Mouse (Mus musculus): ENCODE data around the gene Ugt1a5. TPM values are rescaled to one million over a fixed set of nuclear protein-coding genes. Genes with fewer than 3 reads are reported as not detected.

Gene Ugt1a5
- total RNA-seq, 1 experiment: not detected

GRCm38 (mm10) chr1:88264237-88264868 lies 98.5 kb downstream of the Ugt1a5 start:
- Histone ChIP-seq H3K36me3 (ENCODE audit: control insufficient read depth, insufficient read depth, low read length, poor library complexity, severe bottlenecking) (peaks cover 70% of the 10 kb centered on the region), H3K4me1 (ENCODE audit: control insufficient read depth in 2 of 2, insufficient read depth in 2 of 2, low read length in 2 of 2, poor library complexity in 1 of 2) (peaks cover 3 to 4% of the 10 kb centered on the region in 2 experiments; a peak in 2 of 4 replicates), H3K27ac (ENCODE audit: insufficient read depth, low read depth, low read length, poor library complexity, severe bottlenecking) (no peak overlapping the region), H3K4me3 (ENCODE audit: insufficient read depth in 1 of 2, low read depth in 1 of 2, low read length in 2 of 2, poor library complexity in 1 of 2, severe bottlenecking in 1 of 2) (no peak overlapping the region), H3K9ac (ENCODE audit: insufficient read depth, low read depth, low read length, poor library complexity, severe bottlenecking) (no peak overlapping the region), H3K9me3 (ENCODE audit: control insufficient read depth, insufficient read depth, low read depth, low read length) (peaks cover 3% of the 10 kb centered on the region; the same call in 1 of the 2 replicates)
- in situ Hi-C loops (cut with MboI; ENCODE audit: low sequenced_read_pairs in 2 of 2, unreplicated experiment in 2 of 2): no loop called here
- TF ChIP-seq ZC3H11A (IDR thresholded peaks at IDR 0.05; ENCODE audit: borderline replicate concordance, low read depth, low read length): no peak
- no peak for TF ChIP-seq CHD2 (IDR thresholded peaks at IDR 0.05; ENCODE audit: low read depth, low read length)
- no peak for TF ChIP-seq MAFK (IDR thresholded peaks at IDR 0.05; ENCODE audit: insufficient read depth, low read depth, low read length)
- TF ChIP-seq ZNF384 (IDR thresholded peaks at IDR 0.05; ENCODE audit: low read depth, low read length): no peak
- no peak for TF ChIP-seq HCFC1 (IDR thresholded peaks at IDR 0.05; ENCODE audit: borderline replicate concordance, insufficient read depth, low read length)
- no peak for DNase-seq (ENCODE audit: low read depth, low spot score)

- in situ Hi-C loops (cut with MboI; ENCODE audit: low sequenced_read_pairs in 2 of 2, unreplicated experiment in 2 of 2): no loop called here
These were observed 99.0 kb downstream of the Ugt1a5 start for GRCm38 (mm10) chr1:88264869-88265240.

GRCm38 (mm10) chr1:88266123-88266522 lies 100.3 kb downstream of the Ugt1a5 start:
- Histone ChIP-seq H3K4me1 (ENCODE audit: control insufficient read depth in 2 of 2, insufficient read depth in 2 of 2, low read length in 2 of 2, poor library complexity in 1 of 2) (peaks cover 3 to 4% of the 10 kb centered on the region in 2 experiments; a peak in 2 of 4 replicates), H3K9ac (ENCODE audit: insufficient read depth, low read depth, low read length, poor library complexity, severe bottlenecking) (no peak overlapping the region), H3K36me3 (ENCODE audit: control insufficient read depth, insufficient read depth, low read length, poor library complexity, severe bottlenecking) (peaks cover 80% of the 10 kb centered on the region), H3K27ac (ENCODE audit: insufficient read depth, low read depth, low read length, poor library complexity, severe bottlenecking) (no peak overlapping the region), H3K9me3 (ENCODE audit: control insufficient read depth, insufficient read depth, low read depth, low read length) (peaks cover 3% of the 10 kb centered on the region; the same call in 1 of the 2 replicates), H3K4me3 (ENCODE audit: insufficient read depth in 1 of 2, low read depth in 1 of 2, low read length in 2 of 2, poor library complexity in 1 of 2, severe bottlenecking in 1 of 2) (no peak overlapping the region)
- in situ Hi-C loops (cut with MboI; ENCODE audit: low sequenced_read_pairs in 2 of 2, unreplicated experiment in 2 of 2): no loop called here
- no peak for TF ChIP-seq ZC3H11A (IDR thresholded peaks at IDR 0.05; ENCODE audit: borderline replicate concordance, low read depth, low read length)
- TF ChIP-seq ZNF384 (IDR thresholded peaks at IDR 0.05; ENCODE audit: low read depth, low read length): no peak
- TF ChIP-seq CHD2 (IDR thresholded peaks at IDR 0.05; ENCODE audit: low read depth, low read length): no peak
- TF ChIP-seq MAFK (IDR thresholded peaks at IDR 0.05; ENCODE audit: insufficient read depth, low read depth, low read length): no peak
- no peak for TF ChIP-seq HCFC1 (IDR thresholded peaks at IDR 0.05; ENCODE audit: borderline replicate concordance, insufficient read depth, low read length)
- DNase-seq (ENCODE audit: low read depth, low spot score): no peak

More at GRCm38 (mm10) chr1:88264869-88265240, 99.0 kb downstream of the Ugt1a5 start:
- TF ChIP-seq MAFK (IDR thresholded peaks at IDR 0.05; ENCODE audit: insufficient read depth, low read depth, low read length) (no peak), CHD2 (IDR thresholded peaks at IDR 0.05; ENCODE audit: low read depth, low read length) (no peak), ZC3H11A (IDR thresholded peaks at IDR 0.05; ENCODE audit: borderline replicate concordance, low read depth, low read length) (no peak), ZNF384 (IDR thresholded peaks at IDR 0.05; ENCODE audit: low read depth, low read length) (no peak), HCFC1 (IDR thresholded peaks at IDR 0.05; ENCODE audit: borderline replicate concordance, insufficient read depth, low read length) (no peak)
- peaks cover 3 to 4% of the 10 kb centered on the region in 2 experiments; a peak in 2 of 4 replicates for H3K4me1 ChIP-seq (ENCODE audit: control insufficient read depth in 2 of 2, insufficient read depth in 2 of 2, low read length in 2 of 2, poor library complexity in 1 of 2)
- no peak overlapping the region for H3K4me3 ChIP-seq (ENCODE audit: insufficient read depth in 1 of 2, low read depth in 1 of 2, low read length in 2 of 2, poor library complexity in 1 of 2, severe bottlenecking in 1 of 2)
- H3K27ac ChIP-seq (ENCODE audit: insufficient read depth, low read depth, low read length, poor library complexity, severe bottlenecking): no peak overlapping the region
- no peak for DNase-seq (ENCODE audit: low read depth, low spot score)
- peaks cover 75% of the 10 kb centered on the region for H3K36me3 ChIP-seq (ENCODE audit: control insufficient read depth, insufficient read depth, low read length, poor library complexity, severe bottlenecking)
- H3K9me3 ChIP-seq (ENCODE audit: control insufficient read depth, insufficient read depth, low read depth, low read length): peaks cover 3% of the 10 kb centered on the region; the same call in 1 of the 2 replicates
- H3K9ac ChIP-seq (ENCODE audit: insufficient read depth, low read depth, low read length, poor library complexity, severe bottlenecking): no peak overlapping the region

- TF ChIP-seq HCFC1 (IDR thresholded peaks at IDR 0.05; ENCODE audit: borderline replicate concordance, insufficient read depth, low read length) (no peak), MAFK (IDR thresholded peaks at IDR 0.05; ENCODE audit: insufficient read depth, low read depth, low read length) (no peak), CHD2 (IDR thresholded peaks at IDR 0.05; ENCODE audit: low read depth, low read length) (no peak), ZC3H11A (IDR thresholded peaks at IDR 0.05; ENCODE audit: borderline replicate concordance, low read depth, low read length) (no peak), ZNF384 (IDR thresholded peaks at IDR 0.05; ENCODE audit: low read depth, low read length) (no peak)
- H3K4me3 ChIP-seq (ENCODE audit: insufficient read depth in 1 of 2, low read depth in 1 of 2, low read length in 2 of 2, poor library complexity in 1 of 2, severe bottlenecking in 1 of 2): no peak overlapping the region
- DNase-seq (ENCODE audit: low read depth, low spot score): no peak
- no peak overlapping the region for H3K9ac ChIP-seq (ENCODE audit: insufficient read depth, low read depth, low read length, poor library complexity, severe bottlenecking)
- peaks cover 89% of the 10 kb centered on the region for H3K36me3 ChIP-seq (ENCODE audit: control insufficient read depth, insufficient read depth, low read length, poor library complexity, severe bottlenecking)
- peaks cover 5% of the 10 kb centered on the region; the same call in 1 of the 2 replicates for H3K9me3 ChIP-seq (ENCODE audit: control insufficient read depth, insufficient read depth, low read depth, low read length)
- peaks cover 2 to 3% of the 10 kb centered on the region in 2 experiments; a peak in 2 of 4 replicates for H3K4me1 ChIP-seq (ENCODE audit: control insufficient read depth in 2 of 2, insufficient read depth in 2 of 2, low read length in 2 of 2, poor library complexity in 1 of 2)
- in situ Hi-C loops (cut with MboI; ENCODE audit: low sequenced_read_pairs in 2 of 2, unreplicated experiment in 2 of 2): no loop called here
- H3K27ac ChIP-seq (ENCODE audit: insufficient read depth, low read depth, low read length, poor library complexity, severe bottlenecking): no peak overlapping the region
These were observed 101.7 kb downstream of the Ugt1a5 start for GRCm38 (mm10) chr1:88267489-88267888.

All from ES-E14 (cell line).